In genomic region chr7:25805631-25806343, GRCm38 (mm10) we compare ENCODE assay signal across 8 mouse cellular contexts. TPM values are rescaled to one million over a fixed set of nuclear protein-coding genes. Genes with fewer than 3 reads are reported as not detected.
DNase-seq lines count a peak whose midpoint lies in the region; ATAC-seq and TF ChIP-seq lines count a peak whose summit lies in the region.

No protein-coding gene starts in this region.

- peak; percentile 61 for DNase-seq in T-cell, adult 2 months (ENCODE audit: low spot score)
- peak; percentile 88 to 90 for DNase-seq in cerebellum, postnatal 14 days
- DNase-seq in gastrocnemius, adult 18-20 months (ENCODE audit: low spot score) = peak; percentile 85
- DNase-seq in hindbrain, postnatal 0 days (ENCODE audit: low spot score) = peak; percentile 89
- DNase-seq in layer of hippocampus, postnatal 36 days = peak; percentile 70 to 83
- peak; percentile 90 for DNase-seq in lung, postnatal 36 days
- peak; percentile 88 for DNase-seq in retina, postnatal 1 day
- DNase-seq in c-Kit-positive CD71-positive TER-119-positive erythroid progenitor cells, embryonic 14.5 days (ENCODE audit: low spot score) = no peak

- peak; percentile 85 for TF ChIP-seq CTCF in hindbrain, postnatal 0 days (IDR thresholded peaks at IDR 0.05; ENCODE audit: low read depth)

- WGBS in hindbrain, postnatal 0 days = 14% methylated on average over 21 of the region's 21 CpGs

- H3K9ac ChIP-seq in hindbrain, postnatal 0 days (replicated peaks; ENCODE audit: low read length) = peak overlapping the region; percentile 45

- peak overlapping the region; percentile 19 for H3K4me3 ChIP-seq in hindbrain, postnatal 0 days (ENCODE audit: low read length)

- H3K4me1 ChIP-seq in hindbrain, postnatal 0 days (ENCODE audit: insufficient read depth, low read length) = 0 out of 2 replicates have a peak, but pooled peaks cover 5% of the 10 kb centered on the region

- H3K27me3 ChIP-seq in hindbrain, postnatal 0 days (ENCODE audit: insufficient read depth, low read length) = no peaks in the 10 kb centered on the region

- H3K9me3 ChIP-seq in hindbrain, postnatal 0 days (ENCODE audit: low read length) = no peaks in the 10 kb centered on the region

- H3K27ac ChIP-seq in hindbrain, postnatal 0 days = no peak overlapping the region

- no peaks in the 10 kb centered on the region for H3K36me3 ChIP-seq in hindbrain, postnatal 0 days (ENCODE audit: insufficient read depth, low read length)

- peak; percentile 70 for ATAC-seq in hindbrain, postnatal 0 days

- H3K4me2 ChIP-seq in hindbrain, postnatal 0 days (ENCODE audit: low read depth, low read length) = peak overlapping the region; percentile 57

RNA-seq across cellular contexts. Expression of gene Cyp2s1, which starts 10.9 kb away (rescaled TPM):
- total RNA-seq in gastrocnemius, adult 18-20 months (2021) = under 1 TPM; 0.16 to 0.28 TPM
- total RNA-seq in hindbrain, postnatal 0 days (2014; rRNA removed) = 3.8 and 4.4 TPM in 2 replicates
- polyA plus RNA-seq in hindbrain, postnatal 0 days (2015; fragmentation: Nextera tagmentation; extraction: Ambion mirVana) = 3.5 and 4.3 TPM in 2 replicates
- total RNA-seq in layer of hippocampus, postnatal 36 days (2021) = 1 to 10 TPM; 1.8 to 2.3 TPM

RNA-seq across cellular contexts. Expression of gene Axl, which starts 17.3 kb away (rescaled TPM):
- 10 to 100 TPM; 27.6 to 42.7 TPM for total RNA-seq in gastrocnemius, adult 18-20 months (2021)
- 41.7 and 44.3 TPM in 2 replicates for total RNA-seq in hindbrain, postnatal 0 days (2014; rRNA removed)
- 24.5 and 26.8 TPM in 2 replicates for polyA plus RNA-seq in hindbrain, postnatal 0 days (2015; fragmentation: Nextera tagmentation; extraction: Ambion mirVana)
- total RNA-seq in layer of hippocampus, postnatal 36 days (2021) = 10 to 100 TPM; 39.8 to 42.1 TPM

RNA-seq across cellular contexts. Expression of gene Hnrnpul1, which starts 51.2 kb away (rescaled TPM):
- 10 to 100 TPM; 69.1 to 73.4 TPM for total RNA-seq in gastrocnemius, adult 18-20 months (2021)
- 116 and 128 TPM in 2 replicates for total RNA-seq in hindbrain, postnatal 0 days (2014; rRNA removed)
- polyA plus RNA-seq in hindbrain, postnatal 0 days (2015; fragmentation: Nextera tagmentation; extraction: Ambion mirVana) = 43.4 and 44.6 TPM in 2 replicates
- 100 to 1,000 TPM; 100 to 108 TPM for total RNA-seq in layer of hippocampus, postnatal 36 days (2021)
